Mouse (Mus musculus) ES-Bruce4 (cell line): ENCODE measurements around the gene Rbms3. TPM values are rescaled to one million over a fixed set of nuclear protein-coding genes. Genes with fewer than 3 reads are reported as not detected.

Source experiments
- H3K27ac ChIP-seq: 2 replicates; pipeline ENCODE4 v1.5.1; 2012; ENCODE audit warnings: low read length, inconsistent platforms; ENCODE audit not compliant: insufficient read depth
- H3K27me3 ChIP-seq: 2 replicates; pipeline ENCODE4 v1.6.1; 2012; ENCODE audit warnings: mild to moderate bottlenecking, low read length, inconsistent platforms; ENCODE audit not compliant: control insufficient read depth, poor library complexity, insufficient read depth, severe bottlenecking
- H3K36me3 ChIP-seq: 2 replicates; pipeline ENCODE4 v1.6.1; 2012; ENCODE audit warnings: inconsistent platforms, mild to moderate bottlenecking, low read length, moderate library complexity; ENCODE audit not compliant: control insufficient read depth, poor library complexity, insufficient read depth, severe bottlenecking
- H3K4me1 ChIP-seq: one replicate; pipeline ENCODE4 v1.8.1; 2011; ENCODE audit warnings: low read length; ENCODE audit not compliant: control insufficient read depth, insufficient read depth
- H3K4me3 ChIP-seq: 2 replicates; pipeline ENCODE4 v1.5.1; 2011; ENCODE audit warnings: low read depth, mild to moderate bottlenecking, low read length
- H3K9ac ChIP-seq: 2 replicates; pipeline ENCODE4 v1.6.1; 2012; ENCODE audit warnings: low read depth, mild to moderate bottlenecking, inconsistent platforms; ENCODE audit not compliant: poor library complexity, severe bottlenecking
- H3K9me3 ChIP-seq: replicated peaks from 2 replicates; pipeline ENCODE4 v1.6.1; 2012; ENCODE audit warnings: mild to moderate bottlenecking, low read length, inconsistent platforms; ENCODE audit not compliant: control insufficient read depth, poor library complexity, insufficient read depth, severe bottlenecking
- CTCF ChIP-seq: IDR thresholded peaks from one replicate; pipeline ENCODE4 v1.8.1; 2011; ENCODE audit warnings: low read depth, low read length
- EP300 ChIP-seq: IDR thresholded peaks from 2 replicates; pipeline ENCODE4 v1.6.1; 2011; ENCODE audit warnings: low read depth, low read length; ENCODE audit not compliant: insufficient read depth
- POLR2A ChIP-seq: IDR thresholded peaks from one replicate; pipeline ENCODE4 v1.8.1; 2011; ENCODE audit warnings: low read length; ENCODE audit not compliant: insufficient read depth
- polyA plus RNA-seq: library from polyadenylated mRNA; stranded (reverse); fragments of >200 nt; gene quantifications from 2 replicates; pipeline ENCODE4 v1.2.4, GENCODE M21; 2011; ENCODE audit warnings: low read depth; ENCODE audit not compliant: missing spikeins, insufficient read depth, insufficient read length

The Rbms3 gene
- polyA plus RNA-seq, 1 experiment: 1.8 TPM

DNA sequence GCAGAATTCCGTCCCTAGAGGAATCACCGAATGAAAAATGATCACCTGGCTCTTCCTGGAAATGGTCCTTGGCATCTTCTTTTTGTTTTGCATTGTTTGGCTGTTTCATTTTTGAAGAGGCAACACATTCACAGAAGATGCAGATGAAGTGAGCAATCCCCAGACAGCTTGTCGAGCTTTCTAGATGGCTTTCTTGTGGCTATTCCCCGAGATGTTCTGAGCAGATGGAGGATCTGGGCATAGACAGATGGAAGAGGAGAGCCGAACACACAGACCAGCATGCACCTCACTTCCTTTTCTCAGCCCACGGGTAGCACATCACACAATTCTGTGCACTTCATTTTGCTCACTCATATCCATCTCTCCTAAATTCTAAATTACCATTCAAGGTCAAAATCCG lies 1063.0 kb downstream of the Rbms3 start:
- no peaks in the 10 kb centered on the region for H3K27me3 ChIP-seq
- no peaks in the 10 kb centered on the region for H3K4me1 ChIP-seq
- H3K4me3 ChIP-seq: no peak overlapping the region
- H3K36me3 ChIP-seq: no peaks in the 10 kb centered on the region
- no peak for TF ChIP-seq POLR2A
- no peak for TF ChIP-seq CTCF
- TF ChIP-seq EP300: no peak
- H3K9ac ChIP-seq: no peak overlapping the region
- H3K27ac ChIP-seq: no peak overlapping the region
- H3K9me3 ChIP-seq: no peaks in the 10 kb centered on the region

GRCm38 (mm10) chr9:116557781-116558180 lies 1071.9 kb downstream of the Rbms3 start:
- Histone ChIP-seq H3K9ac (no peak overlapping the region), H3K9me3 (no peaks in the 10 kb centered on the region), H3K27ac (no peak overlapping the region), H3K27me3 (no peaks in the 10 kb centered on the region), H3K36me3 (no peaks in the 10 kb centered on the region), H3K4me1 (no peaks in the 10 kb centered on the region), H3K4me3 (no peak overlapping the region)
- no peak for TF ChIP-seq EP300
- TF ChIP-seq CTCF: no peak
- TF ChIP-seq POLR2A: no peak

GRCm38 (mm10) chr9:116556641-116557040 lies 1073.1 kb downstream of the Rbms3 start:
- H3K27ac ChIP-seq: no peak overlapping the region
- no peaks in the 10 kb centered on the region for H3K4me1 ChIP-seq
- H3K4me3 ChIP-seq: no peak overlapping the region
- no peaks in the 10 kb centered on the region for H3K36me3 ChIP-seq
- no peak for TF ChIP-seq POLR2A
- TF ChIP-seq CTCF: no peak
- TF ChIP-seq EP300: no peak
- H3K9me3 ChIP-seq: no peaks in the 10 kb centered on the region
- H3K9ac ChIP-seq: no peak overlapping the region
- H3K27me3 ChIP-seq: no peaks in the 10 kb centered on the region

DNA sequence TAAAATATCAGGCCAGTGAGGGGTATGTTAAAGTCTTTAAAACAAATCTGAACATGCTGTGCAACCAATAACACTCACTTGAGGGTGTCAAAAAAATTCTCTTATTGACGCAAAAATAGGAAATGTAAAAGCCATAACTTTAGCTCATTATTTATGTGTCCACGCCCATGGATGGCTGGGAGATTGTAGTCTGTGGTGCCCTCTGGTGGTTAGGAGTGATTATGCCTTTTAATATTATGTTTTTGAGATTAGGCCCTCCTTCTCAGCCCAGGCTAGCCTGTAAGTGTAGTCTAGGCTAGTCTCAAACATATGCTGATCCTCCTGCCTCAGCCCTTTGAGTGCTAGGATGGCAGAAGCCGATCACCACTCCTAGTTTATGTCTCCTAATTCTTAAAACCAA lies 1076.5 kb downstream of the Rbms3 start:
- Histone ChIP-seq H3K4me1 (no peaks in the 10 kb centered on the region), H3K4me3 (no peak overlapping the region), H3K27me3 (no peaks in the 10 kb centered on the region), H3K9me3 (no peaks in the 10 kb centered on the region), H3K36me3 (no peaks in the 10 kb centered on the region), H3K27ac (no peak overlapping the region), H3K9ac (no peak overlapping the region)
- TF ChIP-seq CTCF (no peak), POLR2A (no peak), EP300 (no peak)

DNA sequence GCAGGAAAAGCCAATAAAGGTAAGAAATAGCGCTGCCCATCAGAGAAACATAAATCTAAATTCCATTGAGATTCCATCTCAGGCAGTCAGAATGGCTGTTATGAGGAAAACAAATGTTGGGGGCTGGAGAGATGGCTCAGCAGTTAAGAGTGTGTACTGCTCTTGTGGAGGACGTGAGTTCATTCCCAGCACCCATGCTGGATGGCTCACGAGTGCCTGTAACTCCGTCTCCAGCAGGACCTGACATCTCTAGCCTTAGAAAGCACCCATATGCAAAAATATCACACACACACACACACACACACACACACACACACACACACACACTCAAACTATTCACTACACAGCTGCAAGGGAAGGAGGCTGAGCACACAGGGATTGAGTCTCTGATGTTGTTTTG lies 1083.6 kb downstream of the Rbms3 start:
- Histone ChIP-seq H3K4me3 (no peak overlapping the region), H3K27me3 (no peaks in the 10 kb centered on the region), H3K4me1 (no peaks in the 10 kb centered on the region), H3K9ac (no peak overlapping the region), H3K36me3 (no peaks in the 10 kb centered on the region), H3K9me3 (no peaks in the 10 kb centered on the region), H3K27ac (no peak overlapping the region)
- TF ChIP-seq CTCF (no peak), POLR2A (no peak), EP300 (no peak)

GRCm38 (mm10) chr9:116542793-116543192 lies 1086.9 kb downstream of the Rbms3 start:
- Histone ChIP-seq H3K27me3 (no peaks in the 10 kb centered on the region), H3K9ac (no peak overlapping the region), H3K9me3 (no peaks in the 10 kb centered on the region), H3K36me3 (no peaks in the 10 kb centered on the region), H3K4me3 (no peak overlapping the region), H3K27ac (no peak overlapping the region), H3K4me1 (no peaks in the 10 kb centered on the region)
- TF ChIP-seq EP300 (no peak), CTCF (no peak), POLR2A (no peak)
